Mouse (Mus musculus) forebrain, embryonic 16.5 days (tissue): ENCODE data around the gene Tubb5. TPM values are rescaled to one million over a fixed set of nuclear protein-coding genes. Genes with fewer than 3 reads are reported as not detected.
A peak's percentile ranks its signal among the peaks of the same experiment; 100 is the strongest.

Experiments used
- ATAC-seq: fragments of 200-750 bp; cut with Nextera tagmentation; 2 replicates; pipeline ENCODE4 v1.8.0; 2017; ENCODE audit warnings: mild to moderate bottlenecking, moderate library complexity
- H3K27ac ChIP-seq: fragments of 300-500 bp; sonication (generic); 2 replicates; pipeline ENCODE4 v1.5.1; 2014; ENCODE audit warnings: low read length, control low read depth
- H3K27me3 ChIP-seq: fragments of 300-500 bp; sonication (generic); replicated peaks from 2 replicates; pipeline ENCODE4 v1.6.1; 2014; ENCODE audit warnings: low read length; ENCODE audit not compliant: control insufficient read depth, insufficient read depth
- H3K36me3 ChIP-seq: fragments of 300-500 bp; sonication (generic); 2 replicates; pipeline ENCODE4 v1.6.1; 2014; ENCODE audit not compliant: control insufficient read depth, insufficient read depth
- H3K4me1 ChIP-seq: fragments of 300-500 bp; sonication (generic); replicated peaks from 2 replicates; pipeline ENCODE4 v1.6.1; 2014; ENCODE audit warnings: low read length; ENCODE audit not compliant: control insufficient read depth, insufficient read depth
- H3K4me2 ChIP-seq: fragments of 300-500 bp; sonication (generic); 2 replicates; pipeline ENCODE4 v1.6.1; 2014; ENCODE audit warnings: mild to moderate bottlenecking, low read length, control low read depth
- H3K4me3 ChIP-seq: fragments of 300-500 bp; sonication (generic); replicated peaks from 2 replicates; pipeline ENCODE4 v1.5.1; 2014; ENCODE audit warnings: mild to moderate bottlenecking, low read length, control low read depth
- H3K9ac ChIP-seq: fragments of 300-500 bp; sonication (generic); replicated peaks from 2 replicates; pipeline ENCODE4 v1.6.1; 2014; ENCODE audit warnings: low read depth, low read length, control low read depth
- H3K9me3 ChIP-seq: fragments of 300-500 bp; sonication (generic); 2 replicates; pipeline ENCODE4 v1.6.1; 2016; ENCODE audit warnings: low read length; ENCODE audit not compliant: control insufficient read depth
- WGBS: fragments of 180-500 bp; shearing (Covaris S2); extraction: QIAGEN DNeasy Blood & Tissue Kit; methylation state at CpG from one replicate; pipeline ENCODE4 v1.1.7; 2014; 5-methylcytosine and 5-hydroxymethylcytosine counted together
- polyA plus RNA-seq: library from polyadenylated mRNA; unstranded; fragments of >200 nt; fragmentation: Nextera tagmentation; extraction: Ambion mirVana; gene quantifications from 2 replicates; pipeline ENCODE4 v1.2.1, GENCODE M21; 2015

Tubb5 gene
- 1,979 and 2,045 TPM in 2 replicates for polyA plus RNA-seq

DNA sequence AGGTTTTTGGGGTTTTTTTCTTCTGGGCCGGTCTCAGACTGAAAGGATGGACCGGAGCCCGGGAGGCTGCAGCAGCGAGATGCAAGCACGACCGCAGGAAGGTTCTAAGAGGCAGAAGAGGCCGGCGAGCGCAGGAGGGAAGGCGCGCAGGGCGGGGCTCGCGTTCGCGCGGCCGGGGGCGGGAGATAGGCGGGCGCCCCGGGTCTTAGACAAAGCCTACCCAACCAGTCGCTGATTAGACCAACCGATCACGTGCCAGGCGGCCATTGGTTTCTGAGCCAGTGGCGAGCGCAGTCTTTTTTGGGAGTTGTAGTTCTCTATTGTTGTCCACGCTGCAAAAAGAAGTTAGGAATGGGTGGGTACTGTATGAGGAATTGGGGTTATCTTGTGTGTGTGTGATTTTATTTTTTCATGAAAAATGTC lies at the start of gene Tubb5:
Gene Tubb5, minus strand, starts transcription at position 185 of the 423 bp plus-strand sequence.
- 1% methylated on average over 29 of the region's 29 CpGs for WGBS
- Histone ChIP-seq H3K4me1 (peaks cover 53% of the 10 kb centered on the region), H3K36me3 (peaks cover 29% of the 10 kb centered on the region), H3K9me3 (no peaks in the 10 kb centered on the region), H3K4me3 (peak within 1 kb of the TSS; percentile 63), H3K27ac (peak within 1 kb of the TSS; percentile 94), H3K9ac (peak within 1 kb of the TSS; percentile 83), H3K4me2 (peak within 1 kb of the TSS; percentile 78), H3K27me3 (no peaks in the 10 kb centered on the region)
- ATAC-seq = peak; percentile 77

DNA sequence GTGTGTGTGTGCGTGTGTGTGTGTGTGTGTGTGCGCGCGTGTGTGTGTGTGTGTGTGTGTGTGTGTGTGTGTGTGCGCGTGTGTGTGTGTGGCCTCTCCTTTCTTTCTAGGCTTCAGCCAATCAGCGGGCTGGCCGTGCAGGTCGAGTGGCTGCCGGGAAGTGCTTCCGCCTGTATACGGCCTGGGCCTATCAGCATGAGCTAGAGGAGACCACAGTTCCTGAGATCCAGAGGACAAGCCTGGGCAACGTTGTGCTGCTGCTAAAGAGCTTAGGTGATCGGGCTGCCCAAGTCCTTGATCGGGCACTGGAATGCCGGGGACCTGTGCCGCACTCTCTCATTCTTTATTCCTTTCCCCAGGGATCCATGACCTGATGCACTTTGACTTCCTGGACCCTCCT lies 49.6 kb upstream of the Tubb5 start:
- ATAC-seq = no peak
- H3K9me3 ChIP-seq = no peaks in the 10 kb centered on the region
- H3K4me2 ChIP-seq = no peak overlapping the region
- 92% methylated on average over 11 of the region's 17 CpGs for WGBS
- no peak overlapping the region for H3K4me3 ChIP-seq
- no peak overlapping the region for H3K9ac ChIP-seq
- H3K36me3 ChIP-seq = peaks cover 33% of the 10 kb centered on the region
- no peaks in the 10 kb centered on the region for H3K4me1 ChIP-seq
- H3K27me3 ChIP-seq = no peaks in the 10 kb centered on the region
- no peak overlapping the region for H3K27ac ChIP-seq

GRCm38 (mm10) chr17:35883777-35884176 lies 45.7 kb upstream of the Tubb5 start:
- Histone ChIP-seq H3K9ac (no peak overlapping the region), H3K4me3 (no peak overlapping the region), H3K36me3 (peaks cover 23% of the 10 kb centered on the region), H3K27ac (no peak overlapping the region), H3K4me2 (no peak overlapping the region), H3K27me3 (no peaks in the 10 kb centered on the region), H3K4me1 (peaks cover 9% of the 10 kb centered on the region), H3K9me3 (no peaks in the 10 kb centered on the region)
- no peak for ATAC-seq
- WGBS = 94% methylated on average over 14 of the region's 14 CpGs

- Histone ChIP-seq H3K9me3 (no peaks in the 10 kb centered on the region), H3K4me3 (no peak overlapping the region), H3K36me3 (peaks cover 23% of the 10 kb centered on the region), H3K9ac (no peak overlapping the region), H3K27ac (no peak overlapping the region), H3K27me3 (no peaks in the 10 kb centered on the region), H3K4me1 (peaks cover 9% of the 10 kb centered on the region), H3K4me2 (no peak overlapping the region)
- WGBS = 95% methylated on average over 17 of the region's 17 CpGs
- no peak for ATAC-seq
Observed at GRCm38 (mm10) chr17:35882924-35883323, 44.8 kb upstream of the Tubb5 start.

DNA sequence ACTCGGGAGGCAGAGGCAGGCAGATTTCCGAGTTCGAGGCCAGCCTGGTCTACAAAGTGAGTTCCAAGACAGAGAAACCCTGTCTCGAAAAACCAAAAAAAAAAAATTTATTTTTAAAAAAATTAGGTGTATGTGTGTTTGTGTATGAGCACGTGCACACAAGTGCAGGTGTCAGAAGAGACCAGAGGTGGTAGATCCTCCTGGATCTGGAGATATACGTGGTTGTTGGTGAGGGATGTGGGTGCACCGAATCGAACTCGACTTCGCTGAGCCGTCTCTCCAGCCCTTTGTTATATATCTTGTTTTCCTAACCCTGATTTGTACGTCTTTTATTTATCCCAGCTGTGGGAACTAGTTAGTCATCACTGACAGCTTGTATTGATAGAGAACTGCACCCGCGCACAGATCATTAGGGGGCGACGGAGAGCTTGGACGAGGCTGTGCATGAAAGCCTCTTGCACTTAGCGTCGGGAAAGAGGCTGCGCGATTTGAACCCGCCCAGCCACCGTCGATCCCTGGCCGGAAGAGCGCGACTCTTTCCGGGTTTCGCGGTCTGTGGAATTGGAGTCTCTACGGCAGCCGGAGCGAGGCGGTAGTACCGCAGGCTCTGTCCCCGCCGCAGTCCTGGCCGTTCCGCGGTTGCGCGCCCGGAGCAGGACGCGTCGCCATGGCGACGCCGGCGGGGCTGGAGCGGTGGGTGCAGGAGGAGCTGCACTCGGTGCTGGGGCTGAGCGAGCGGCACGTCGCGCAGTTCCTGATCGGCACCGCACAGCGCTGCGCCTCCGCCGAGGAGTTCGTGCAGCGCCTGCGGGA lies 41.3 kb upstream of the Tubb5 start, which contains the start of gene Dhx16:
Gene Dhx16, plus strand, starts transcription at position 575 of the 813 bp plus-strand sequence.
- Histone ChIP-seq H3K4me1 (peaks cover 9% of the 10 kb centered on the region), H3K9me3 (no peaks in the 10 kb centered on the region), H3K4me3 (peak within 1 kb of the TSS; percentile 95), H3K27me3 (no peaks in the 10 kb centered on the region), H3K36me3 (peaks cover 26% of the 10 kb centered on the region), H3K4me2 (peak within 1 kb of the TSS; percentile 84), H3K27ac (peak within 1 kb of the TSS; percentile 75), H3K9ac (peak within 1 kb of the TSS; percentile 83)
- ATAC-seq = peak; percentile 90
- 6% methylated on average over 66 of the region's 66 CpGs for whole genome bisulfite sequencing

GRCm38 (mm10) chr17:35874721-35875120 lies 36.6 kb upstream of the Tubb5 start:
- ATAC-seq = no peak
- 86% methylated on average over 6 of the region's 6 CpGs for WGBS
- Histone ChIP-seq H3K27ac (no peak overlapping the region), H3K4me1 (peaks cover 32% of the 10 kb centered on the region), H3K4me3 (no peak overlapping the region), H3K9ac (no peak overlapping the region), H3K9me3 (no peaks in the 10 kb centered on the region), H3K27me3 (no peaks in the 10 kb centered on the region), H3K4me2 (no peak overlapping the region), H3K36me3 (peaks cover 12% of the 10 kb centered on the region)

GRCm38 (mm10) chr17:35873774-35874519 lies 35.8 kb upstream of the Tubb5 start:
- no peaks in the 10 kb centered on the region for H3K27me3 ChIP-seq
- no peaks in the 10 kb centered on the region for H3K9me3 ChIP-seq
- ATAC-seq = peak; percentile 61
- H3K9ac ChIP-seq = 0 out of 2 replicates have a peak overlapping the region, but pooled peaks have one; percentile 17
- H3K4me3 ChIP-seq = no peak overlapping the region
- H3K27ac ChIP-seq = no peak overlapping the region
- H3K4me1 ChIP-seq = peaks cover 40% of the 10 kb centered on the region
- no peak overlapping the region for H3K4me2 ChIP-seq
- WGBS = 30% methylated on average over 21 of the region's 21 CpGs
- peaks cover 12% of the 10 kb centered on the region for H3K36me3 ChIP-seq

DNA sequence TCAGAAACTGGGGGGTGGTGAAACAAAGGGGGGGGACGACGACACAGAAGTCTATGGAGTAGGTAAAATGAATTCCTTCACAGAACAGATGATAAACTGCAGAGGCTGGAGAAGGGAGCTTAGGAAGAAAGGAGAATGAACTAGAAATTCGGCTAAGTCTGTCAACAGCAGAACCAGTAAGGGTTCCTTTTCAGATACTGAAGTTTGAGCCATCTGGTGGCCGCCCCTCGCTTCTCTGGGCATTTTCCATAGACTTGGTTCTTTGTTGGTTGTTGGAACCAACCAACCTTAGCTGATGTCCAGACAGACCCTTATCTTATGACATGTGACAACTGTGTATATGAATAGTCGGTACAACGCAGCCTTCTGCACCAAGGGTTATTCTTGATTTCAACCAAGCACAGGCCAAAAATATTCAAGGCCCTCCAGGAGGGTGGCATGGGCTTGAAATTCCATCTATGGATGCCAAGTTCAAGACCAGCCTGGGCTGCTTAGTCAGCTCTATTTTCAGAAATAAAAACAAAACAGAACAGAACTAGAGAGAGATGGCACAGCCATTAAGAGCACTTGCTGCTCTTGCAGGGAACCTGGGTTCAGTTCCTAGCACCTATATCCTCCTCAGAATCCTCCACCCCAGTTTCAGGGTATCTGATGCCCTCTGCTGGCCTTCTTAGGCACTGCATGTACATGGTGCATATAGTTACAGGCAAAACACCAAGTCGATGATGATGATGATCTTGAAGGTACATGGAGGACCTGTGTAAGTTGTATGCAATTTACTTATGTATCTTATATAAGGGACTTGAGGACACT lies 33.0 kb upstream of the Tubb5 start:
- Histone ChIP-seq H3K27me3 (no peaks in the 10 kb centered on the region), H3K9me3 (no peaks in the 10 kb centered on the region), H3K27ac (no peak overlapping the region), H3K4me1 (peaks cover 61% of the 10 kb centered on the region), H3K36me3 (peaks cover 12% of the 10 kb centered on the region), H3K9ac (no peak overlapping the region), H3K4me2 (peak overlapping the region; percentile 93), H3K4me3 (no peak overlapping the region; the same call in 1 of the 2 replicates)
- no peak for ATAC-seq
- 90% methylated on average over 8 of the region's 8 CpGs for WGBS
